Mouse (Mus musculus) hindbrain, embryonic 15.5 days (tissue): ENCODE measurements around the gene Aqp1. TPM values are rescaled to one million over a fixed set of nuclear protein-coding genes. Genes with fewer than 3 reads are reported as not detected.

ENCODE experiments used
- ATAC-seq: fragments of 200-750 bp; cut with Nextera tagmentation; 2 replicates; pipeline ENCODE4 v1.8.0; 2017; ENCODE audit warnings: low read depth, moderate number of reproducible peaks, moderate TSS enrichment; ENCODE audit not compliant: low FRiP score
- H3K27ac ChIP-seq: fragments of 300-500 bp; sonication (generic); replicated peaks from 2 replicates; pipeline ENCODE4 v1.5.1; 2015; ENCODE audit warnings: mild to moderate bottlenecking, inconsistent platforms
- H3K27me3 ChIP-seq: fragments of 300-500 bp; sonication (generic); 2 replicates; pipeline ENCODE4 v1.6.1; 2015; ENCODE audit warnings: control low read depth, inconsistent platforms
- H3K36me3 ChIP-seq: fragments of 300-500 bp; sonication (generic); 2 replicates; pipeline ENCODE4 v1.6.1; 2015; ENCODE audit warnings: control low read depth, inconsistent platforms
- H3K4me1 ChIP-seq: fragments of 300-500 bp; sonication (generic); replicated peaks from 2 replicates; pipeline ENCODE4 v1.6.1; 2015; ENCODE audit warnings: control low read depth, inconsistent platforms
- H3K4me2 ChIP-seq: fragments of 300-500 bp; sonication (generic); 2 replicates; pipeline ENCODE4 v1.6.1; 2015; ENCODE audit warnings: moderate library complexity, mild to moderate bottlenecking, inconsistent platforms
- H3K4me3 ChIP-seq: fragments of 300-500 bp; sonication (generic); 2 replicates; pipeline ENCODE4 v1.5.1; 2015; ENCODE audit warnings: mild to moderate bottlenecking, inconsistent platforms
- H3K9ac ChIP-seq: fragments of 300-500 bp; sonication (generic); 2 replicates; pipeline ENCODE4 v1.6.1; 2015; ENCODE audit warnings: inconsistent platforms
- H3K9me3 ChIP-seq: fragments of 300-500 bp; sonication (generic); 2 replicates; pipeline ENCODE4 v1.6.1; 2016; ENCODE audit warnings: control low read depth, inconsistent platforms
- WGBS: fragments of 180-500 bp; shearing (Covaris S2); methylation state at CpG from one replicate; pipeline ENCODE4 v1.1.7; 2015; 5-methylcytosine and 5-hydroxymethylcytosine counted together
- polyA plus RNA-seq: library from polyadenylated mRNA; unstranded; fragments of >200 nt; fragmentation: Nextera tagmentation; extraction: Ambion mirVana; gene quantifications from 2 replicates; pipeline ENCODE4 v1.2.1, GENCODE M21; 2015

Gene Aqp1
- polyA plus RNA-seq, 1 experiment from 2014 or later, result 21.7 TPM

GRCm38 (mm10) chr6:55337242-55337641 is 1.0 kb downstream of the Aqp1 start:
- Histone ChIP-seq H3K4me2 (no peak overlapping the region), H3K27me3 (0 out of 2 replicates have a peak, but pooled peaks cover 3% of the 10 kb centered on the region), H3K4me3 (no peak overlapping the region), H3K27ac (no peak overlapping the region), H3K36me3 (no peaks in the 10 kb centered on the region), H3K9ac (no peak overlapping the region), H3K4me1 (peaks cover 18% of the 10 kb centered on the region), H3K9me3 (no peaks in the 10 kb centered on the region)
- ATAC-seq, result no peak
- WGBS, result 81% methylated on average over 5 of the region's 5 CpGs

- Histone ChIP-seq H3K4me3 (no peak overlapping the region), H3K4me1 (peaks cover 16% of the 10 kb centered on the region), H3K36me3 (no peaks in the 10 kb centered on the region), H3K27me3 (0 out of 2 replicates have a peak, but pooled peaks cover 3% of the 10 kb centered on the region), H3K4me2 (no peak overlapping the region), H3K27ac (no peak overlapping the region), H3K9me3 (no peaks in the 10 kb centered on the region), H3K9ac (no peak overlapping the region)
- WGBS, result 70% methylated on average over 6 of the region's 6 CpGs
- ATAC-seq, result no peak
These were observed 1.8 kb downstream of the Aqp1 start for GRCm38 (mm10) chr6:55338077-55338476.

DNA sequence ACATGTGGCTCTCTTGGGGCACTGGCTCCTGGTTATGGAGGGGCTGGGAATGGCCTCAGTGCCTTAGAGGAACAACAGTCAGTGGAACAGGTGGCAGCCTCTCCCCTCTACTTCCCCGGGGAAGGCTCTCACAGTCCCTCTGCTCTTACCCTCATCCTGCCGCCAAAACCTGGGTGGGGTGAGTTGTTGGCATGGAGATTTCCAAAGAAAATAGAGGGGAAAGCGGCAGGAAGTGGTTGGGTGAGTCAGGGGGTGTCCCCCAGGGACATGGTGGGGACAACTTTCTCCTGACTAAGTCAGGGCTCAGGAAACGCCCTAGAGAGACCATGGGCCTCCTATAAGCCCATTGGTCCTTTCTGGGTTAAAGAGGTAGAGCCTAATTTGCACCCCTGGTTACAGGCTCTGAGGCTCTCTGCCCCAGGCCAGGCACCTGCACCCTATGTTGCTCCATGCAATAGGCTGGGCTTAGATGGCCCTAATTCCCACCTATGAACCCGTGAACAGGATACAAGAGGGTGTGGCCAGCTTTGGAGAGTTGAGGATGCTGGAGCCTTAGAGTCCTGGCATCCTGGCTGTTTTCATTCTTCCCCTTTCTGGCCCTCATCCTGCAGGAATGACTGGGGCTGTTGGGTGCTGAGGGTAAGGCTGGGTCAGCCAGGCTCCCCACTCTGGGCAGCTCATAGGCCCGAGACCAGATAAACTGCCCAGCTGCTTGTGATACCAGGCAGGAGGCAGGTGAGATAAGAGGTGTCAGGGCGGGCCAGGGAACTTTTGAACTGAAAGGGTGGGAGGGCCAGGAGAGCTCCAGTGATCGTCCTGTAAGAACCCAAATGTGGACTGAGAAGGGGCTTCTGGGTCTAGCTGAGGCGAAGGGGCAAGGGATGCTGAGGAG is 2.9 kb downstream of the Aqp1 start:
- no peak overlapping the region for H3K9ac ChIP-seq
- H3K4me3 ChIP-seq, result no peak overlapping the region
- H3K4me1 ChIP-seq, result peaks cover 20% of the 10 kb centered on the region
- no peak overlapping the region for H3K4me2 ChIP-seq
- 82% methylated on average over 9 of the region's 9 CpGs for WGBS
- no peak overlapping the region for H3K27ac ChIP-seq
- H3K36me3 ChIP-seq, result no peaks in the 10 kb centered on the region
- 0 out of 2 replicates have a peak, but pooled peaks cover 3% of the 10 kb centered on the region for H3K27me3 ChIP-seq
- H3K9me3 ChIP-seq, result no peaks in the 10 kb centered on the region
- ATAC-seq, result no peak

- ATAC-seq, result no peak
- Histone ChIP-seq H3K4me3 (no peak overlapping the region), H3K9ac (no peak overlapping the region), H3K9me3 (no peaks in the 10 kb centered on the region), H3K27ac (no peak overlapping the region), H3K27me3 (0 out of 2 replicates have a peak, but pooled peaks cover 3% of the 10 kb centered on the region), H3K4me2 (no peak overlapping the region), H3K4me1 (peaks cover 11% of the 10 kb centered on the region), H3K36me3 (no peaks in the 10 kb centered on the region)
- WGBS, result 33% methylated on average over 5 of the region's 5 CpGs
These were observed 5.5 kb downstream of the Aqp1 start for GRCm38 (mm10) chr6:55341688-55342087.

DNA sequence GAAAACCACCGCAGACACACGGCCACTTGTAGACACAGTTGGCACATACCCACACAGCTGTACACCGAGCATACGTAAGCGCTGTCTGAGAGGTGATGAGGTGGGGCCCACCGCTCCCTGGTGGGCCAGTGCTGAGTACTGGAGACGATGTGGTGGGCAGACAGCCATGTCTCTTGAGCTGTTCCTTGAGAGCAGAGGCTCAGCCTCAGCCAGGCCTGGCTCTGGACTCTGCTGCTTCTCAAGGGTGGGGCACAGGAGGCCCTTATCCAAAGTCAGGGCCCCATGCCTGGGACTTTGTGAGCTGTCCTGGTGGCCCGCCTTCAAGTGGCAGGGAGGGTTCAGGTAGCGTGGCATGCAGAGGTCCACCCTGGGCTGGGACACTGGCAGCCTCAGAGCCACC is 6.1 kb downstream of the Aqp1 start:
- 69% methylated on average over 9 of the region's 9 CpGs for WGBS

DNA sequence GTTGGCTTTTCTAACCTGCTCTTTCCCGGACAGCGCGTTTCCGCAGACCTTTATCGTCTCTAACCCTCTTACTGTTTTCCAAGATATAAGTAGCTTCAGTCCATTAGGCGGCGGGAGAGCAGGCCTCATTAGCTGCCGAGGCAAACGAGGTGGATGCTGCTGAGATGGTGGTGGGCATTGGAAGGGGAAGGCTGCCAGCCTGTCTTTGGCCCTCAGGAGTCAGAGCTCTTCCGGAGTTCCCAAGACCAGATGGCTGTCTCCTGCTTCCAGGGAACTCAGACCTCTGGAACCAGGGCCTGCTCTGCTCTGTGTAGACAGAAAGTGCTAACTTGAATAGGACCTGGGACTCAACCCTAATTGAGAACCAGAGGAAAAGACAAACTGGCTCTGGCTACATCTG is 7.2 kb downstream of the Aqp1 start:
- Histone ChIP-seq H3K4me3 (no peak overlapping the region), H3K27ac (no peak overlapping the region), H3K36me3 (no peaks in the 10 kb centered on the region), H3K9ac (no peak overlapping the region), H3K4me1 (peaks cover 11% of the 10 kb centered on the region), H3K9me3 (no peaks in the 10 kb centered on the region), H3K4me2 (no peak overlapping the region), H3K27me3 (0 out of 2 replicates have a peak, but pooled peaks cover 3% of the 10 kb centered on the region)
- no peak for ATAC-seq
- WGBS, result 77% methylated on average over 10 of the region's 10 CpGs

More for the DNA sequence above, 6.1 kb downstream of the Aqp1 start:
- Histone ChIP-seq H3K36me3 (no peaks in the 10 kb centered on the region), H3K4me1 (peaks cover 11% of the 10 kb centered on the region), H3K9ac (no peak overlapping the region), H3K27me3 (0 out of 2 replicates have a peak, but pooled peaks cover 3% of the 10 kb centered on the region), H3K27ac (no peak overlapping the region), H3K4me3 (no peak overlapping the region), H3K9me3 (no peaks in the 10 kb centered on the region), H3K4me2 (no peak overlapping the region)
- no peak for ATAC-seq

DNA sequence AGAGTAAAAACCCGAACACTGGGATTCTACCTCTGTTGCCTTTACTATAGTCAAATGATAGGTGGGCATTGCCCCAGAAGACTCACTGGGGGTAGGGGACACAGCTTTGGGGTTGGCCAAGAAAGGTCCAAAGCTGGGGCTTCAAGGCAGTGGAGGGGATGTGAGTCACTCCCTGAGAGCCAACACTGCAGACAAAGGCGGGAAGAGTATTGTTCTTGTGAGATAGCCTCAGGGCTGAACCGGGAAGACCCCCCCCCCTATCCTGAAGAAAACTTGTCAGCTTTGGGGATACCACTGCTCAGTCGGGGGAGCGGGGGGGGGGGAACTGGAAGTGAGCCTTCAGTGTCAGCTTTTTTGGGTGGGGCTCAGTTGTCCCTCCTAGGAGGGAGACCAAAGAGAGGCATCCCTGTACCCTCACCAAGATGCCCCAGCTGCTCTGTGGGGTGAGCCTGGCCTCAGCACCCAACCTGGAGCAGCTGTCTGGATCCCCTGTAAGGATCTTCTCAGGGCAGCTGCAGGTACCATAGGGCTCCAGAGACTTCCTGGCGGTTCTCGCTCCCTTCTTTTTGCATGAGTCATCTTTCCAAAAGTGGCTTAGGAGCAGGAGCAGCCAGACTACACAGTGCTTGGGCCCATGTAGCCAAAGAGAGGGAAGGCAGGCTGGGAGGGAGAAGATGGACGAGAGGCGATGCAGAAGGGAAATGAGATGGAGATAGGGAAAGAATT is 8.2 kb downstream of the Aqp1 start:
- 92% methylated on average over 9 of the region's 9 CpGs for WGBS
- no peaks in the 10 kb centered on the region for H3K36me3 ChIP-seq
- 0 out of 2 replicates have a peak, but pooled peaks cover 2% of the 10 kb centered on the region for H3K27me3 ChIP-seq
- H3K9me3 ChIP-seq, result no peaks in the 10 kb centered on the region
- H3K4me3 ChIP-seq, result no peak overlapping the region
- H3K4me2 ChIP-seq, result no peak overlapping the region
- no peak overlapping the region for H3K9ac ChIP-seq
- no peak overlapping the region for H3K27ac ChIP-seq
- no peak for ATAC-seq
- peaks cover 11% of the 10 kb centered on the region for H3K4me1 ChIP-seq

DNA sequence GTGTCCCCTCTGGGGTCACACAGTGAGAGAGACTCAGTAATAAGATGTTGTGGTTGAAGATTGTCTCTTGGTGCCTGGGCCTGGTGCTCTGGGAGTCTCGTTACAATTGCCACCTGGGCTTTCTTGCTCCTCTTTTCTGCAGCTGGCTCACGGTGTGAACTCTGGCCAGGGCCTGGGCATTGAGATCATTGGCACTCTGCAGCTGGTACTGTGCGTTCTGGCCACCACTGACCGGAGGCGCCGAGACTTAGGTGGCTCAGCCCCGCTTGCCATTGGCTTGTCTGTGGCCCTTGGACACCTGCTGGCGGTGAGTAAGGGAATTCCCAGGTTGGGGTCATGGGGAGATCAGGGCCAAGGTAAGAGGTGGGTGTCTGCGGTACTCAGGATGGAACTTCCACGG is 9.0 kb downstream of the Aqp1 start:
- no peak overlapping the region for H3K4me3 ChIP-seq
- H3K27me3 ChIP-seq, result no peaks in the 10 kb centered on the region
- peaks cover 11% of the 10 kb centered on the region for H3K4me1 ChIP-seq
- H3K4me2 ChIP-seq, result no peak overlapping the region
- 92% methylated on average over 10 of the region's 10 CpGs for WGBS
- no peaks in the 10 kb centered on the region for H3K9me3 ChIP-seq
- ATAC-seq, result no peak
- H3K36me3 ChIP-seq, result no peaks in the 10 kb centered on the region
- H3K9ac ChIP-seq, result no peak overlapping the region
- no peak overlapping the region for H3K27ac ChIP-seq

- H3K4me3 ChIP-seq, result no peak overlapping the region
- no peak overlapping the region for H3K27ac ChIP-seq
- H3K27me3 ChIP-seq, result no peaks in the 10 kb centered on the region
- 92% methylated on average over 7 of the region's 7 CpGs for WGBS
- no peak overlapping the region for H3K9ac ChIP-seq
- H3K9me3 ChIP-seq, result no peaks in the 10 kb centered on the region
- no peak overlapping the region for H3K4me2 ChIP-seq
- H3K4me1 ChIP-seq, result peaks cover 11% of the 10 kb centered on the region
- no peaks in the 10 kb centered on the region for H3K36me3 ChIP-seq
- no peak for ATAC-seq
These were observed 10.3 kb downstream of the Aqp1 start for GRCm38 (mm10) chr6:55346491-55346890.

- H3K27me3 ChIP-seq, result no peaks in the 10 kb centered on the region
- H3K9me3 ChIP-seq, result no peaks in the 10 kb centered on the region
- 86% methylated on average over 5 of the region's 5 CpGs for WGBS
- no peak for ATAC-seq
- H3K27ac ChIP-seq, result no peak overlapping the region
- no peak overlapping the region for H3K4me2 ChIP-seq
- H3K9ac ChIP-seq, result no peak overlapping the region
- H3K4me1 ChIP-seq, result 0 out of 2 replicates have a peak, but pooled peaks cover 4% of the 10 kb centered on the region
- H3K36me3 ChIP-seq, result no peaks in the 10 kb centered on the region
- no peak overlapping the region for H3K4me3 ChIP-seq
These were observed 11.7 kb downstream of the Aqp1 start for GRCm38 (mm10) chr6:55347711-55348571.

- no peak overlapping the region for H3K4me3 ChIP-seq
- H3K9ac ChIP-seq, result no peak overlapping the region
- H3K27me3 ChIP-seq, result no peaks in the 10 kb centered on the region
These were observed 13.0 kb downstream of the Aqp1 start for GRCm38 (mm10) chr6:55349231-55349630.

More at GRCm38 (mm10) chr6:55349231-55349630, 13.0 kb downstream of the Aqp1 start:
- H3K4me1 ChIP-seq, result no peaks in the 10 kb centered on the region
- no peak overlapping the region for H3K4me2 ChIP-seq
- WGBS, result 90% methylated on average over 4 of the region's 4 CpGs
- H3K27ac ChIP-seq, result no peak overlapping the region
- no peaks in the 10 kb centered on the region for H3K9me3 ChIP-seq
- no peaks in the 10 kb centered on the region for H3K36me3 ChIP-seq
- ATAC-seq, result no peak
